Mouse (Mus musculus) spleen, embryonic (tissue): ENCODE measurements around the gene Olfr120.
"Not testable (repeated sequence)": the region's sequence is repeated elsewhere in the genome, so short reads cannot be mapped to it uniquely, and the experiment has no call there.

Source experiments
- CTCF ChIA-PET: fragments of 350-600 bp; sonication (Branson Sonifier 250); formaldehyde crosslinking; loops from one replicate; lab custom pipeline; 2022; lab: Charles Lee

The Olfr120 gene

GRCm38 (mm10) chr17:37721508-37721907 lies at the start of gene Olfr120:
Olfr120 (plus strand) TSS chr17:37721808.
- CTCF ChIA-PET, result no interaction called here

GRCm38 (mm10) chr17:37696264-37696663 lies 25.3 kb upstream of the Olfr120 start, which contains the start of gene Olfr119:
Olfr119 (plus strand) TSS chr17:37696564.
- CTCF ChIA-PET, result not testable (repeated sequence)

- CTCF ChIA-PET, result no interaction called here
These were observed 16.5 kb downstream of the Olfr120 start for GRCm38 (mm10) chr17:37738070-37738469.

GRCm38 (mm10) chr17:37768307-37768706 lies 46.7 kb downstream of the Olfr120 start, which contains the start of gene Olfr122:
Olfr122 (plus strand) TSS chr17:37768607.
- CTCF ChIA-PET, result no interaction called here
